Mouse (Mus musculus): Measurements from ENCODE around the gene Actl6a.

Gene Actl6a

GRCm38 (mm10) chr3:32749820-32750579 lies 43.9 kb downstream of the Actl6a start:
- no peak for DNase-seq

- no peak for DNase-seq
Observed at GRCm38 (mm10) chr3:32754384-32754915, 48.4 kb downstream of the Actl6a start.

GRCm38 (mm10) chr3:32759212-32759611 lies 53.1 kb downstream of the Actl6a start:
- no peak for DNase-seq

- DNase-seq: no peak
Observed at GRCm38 (mm10) chr3:32762962-32763361, 56.9 kb downstream of the Actl6a start.

- peak; percentile 81 for DNase-seq
Observed at GRCm38 (mm10) chr3:32763902-32764301, 57.8 kb downstream of the Actl6a start.

GRCm38 (mm10) chr3:32770781-32771180 lies 64.7 kb downstream of the Actl6a start:
- DNase-seq: no peak
